8 mouse cellular contexts compared by ENCODE assay signal in the genomic region with DNA sequence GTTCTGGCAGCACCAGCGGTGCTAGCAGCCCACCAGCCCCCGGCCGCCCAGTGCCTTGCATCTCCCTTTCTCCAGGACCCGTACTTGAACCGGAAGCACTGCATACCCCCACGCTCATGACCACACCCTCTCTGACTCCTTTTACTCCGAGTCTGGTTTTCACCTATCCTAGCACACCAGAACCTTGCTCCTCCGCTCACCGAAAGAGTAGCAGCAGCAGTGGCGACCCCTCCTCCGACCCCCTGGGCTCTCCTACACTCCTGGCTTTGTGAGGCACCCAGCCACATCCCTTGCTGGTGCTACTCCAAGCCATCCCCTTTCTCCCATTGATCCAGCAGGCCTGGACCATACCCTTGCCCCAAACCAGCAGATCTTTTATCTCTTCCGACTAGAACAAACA. TPM values are rescaled to one million over a fixed set of nuclear protein-coding genes. Genes with fewer than 3 reads are reported as not detected.
A peak's percentile ranks its signal among the peaks of the same experiment; 100 is the strongest.
DNase-seq lines count a peak whose midpoint lies in the region; ATAC-seq and TF ChIP-seq lines count a peak whose summit lies in the region.

No protein-coding gene starts in this region.

- H3K4me2 ChIP-seq in heart, embryonic 14.5 days (ENCODE audit: low read length): peak overlapping the region; percentile 97
- peak overlapping the region; percentile 84 for H3K4me2 ChIP-seq in hindbrain, embryonic 15.5 days
- peak overlapping the region; percentile 98 for H3K4me2 ChIP-seq in midbrain, embryonic 16.5 days (ENCODE audit: low read length)

- H3K9ac ChIP-seq in heart, embryonic 14.5 days (ENCODE audit: low read length): peak overlapping the region; percentile 89
- peak overlapping the region; percentile 89; the same call in 1 of the 2 replicates for H3K9ac ChIP-seq in hindbrain, embryonic 15.5 days
- H3K9ac ChIP-seq in midbrain, embryonic 16.5 days (ENCODE audit: low read depth, low read length): peak overlapping the region; percentile 13

- 75% methylated on average over 12 of the region's 12 CpGs for WGBS in heart, embryonic 14.5 days
- 83% methylated on average over 12 of the region's 12 CpGs for WGBS in hindbrain, embryonic 15.5 days
- 84% methylated on average over 12 of the region's 12 CpGs for WGBS in midbrain, embryonic 16.5 days

- no peak for ATAC-seq in heart, embryonic 14.5 days (ENCODE audit: insufficient number of reproducible peaks, insufficient read depth, low FRiP score, low read depth)
- no peak for ATAC-seq in hindbrain, embryonic 15.5 days (ENCODE audit: low FRiP score, low read depth)
- ATAC-seq in midbrain, embryonic 16.5 days: no peak

- H3K4me1 ChIP-seq in heart, embryonic 14.5 days (ENCODE audit: control insufficient read depth in 2 of 2, insufficient read depth in 2 of 2, low read length in 2 of 2): peaks cover 9 to 26% of the 10 kb centered on the region in 2 experiments
- peaks cover 8% of the 10 kb centered on the region for H3K4me1 ChIP-seq in cortical plate, adult 2 months (ENCODE audit: control insufficient read depth, insufficient read depth, low read length)
- H3K4me1 ChIP-seq in hindbrain, embryonic 15.5 days (replicated peaks): peaks cover 37% of the 10 kb centered on the region
- peaks cover 30% of the 10 kb centered on the region for H3K4me1 ChIP-seq in midbrain, embryonic 16.5 days (ENCODE audit: control insufficient read depth, insufficient read depth, low read length)

- H3K4me3 ChIP-seq in heart, embryonic 14.5 days (ENCODE audit: control insufficient read depth in 1 of 2, insufficient read depth in 1 of 2, low read depth in 1 of 2, low read length in 2 of 2): peak overlapping the region; percentile 69 to 92
- H3K4me3 ChIP-seq in cortical plate, adult 2 months (ENCODE audit: insufficient read depth, low read length): peak overlapping the region; percentile 81
- peak overlapping the region; percentile 81; the same call in 1 of the 2 replicates for H3K4me3 ChIP-seq in hindbrain, embryonic 15.5 days
- H3K4me3 ChIP-seq in midbrain, embryonic 16.5 days (ENCODE audit: low read depth, low read length): no peak overlapping the region

- peak overlapping the region in 1 of 2 experiments; percentile 94; a peak in 1 of 4 replicates for H3K27ac ChIP-seq in heart, embryonic 14.5 days (replicated peaks in 1 of 2; ENCODE audit: control insufficient read depth in 1 of 2, insufficient read depth in 1 of 2, low read depth in 2 of 2, low read length in 2 of 2)
- no peak overlapping the region for H3K27ac ChIP-seq in cortical plate, adult 2 months (ENCODE audit: insufficient read depth, low read length)
- H3K27ac ChIP-seq in hindbrain, embryonic 15.5 days (replicated peaks): 0 out of 2 replicates have a peak overlapping the region, but pooled peaks have one; percentile 6
- H3K27ac ChIP-seq in midbrain, embryonic 16.5 days (ENCODE audit: low read length): no peak overlapping the region

- H3K27me3 ChIP-seq in heart, embryonic 14.5 days (ENCODE audit: control insufficient read depth, insufficient read depth, low read length): no peaks in the 10 kb centered on the region; the same call in 1 of the 2 replicates
- H3K27me3 ChIP-seq in hindbrain, embryonic 15.5 days: peaks cover 14% of the 10 kb centered on the region
- H3K27me3 ChIP-seq in midbrain, embryonic 16.5 days (ENCODE audit: control insufficient read depth, insufficient read depth, low read depth, low read length): peaks cover 4% of the 10 kb centered on the region; the same call in 1 of the 2 replicates

- intact Hi-C loops in heart, postnatal 10 days (cut with DNase I): no loop called here

- no peaks in the 10 kb centered on the region for H3K9me3 ChIP-seq in heart, embryonic 14.5 days (ENCODE audit: control insufficient read depth, low read length)
- no peaks in the 10 kb centered on the region for H3K9me3 ChIP-seq in hindbrain, embryonic 15.5 days
- H3K9me3 ChIP-seq in midbrain, embryonic 16.5 days (replicated peaks; ENCODE audit: control insufficient read depth, low read length, poor library complexity, severe bottlenecking): no peaks in the 10 kb centered on the region

- DNase-seq in heart, postnatal 10 days: no peak
- no peak for DNase-seq in retina, embryonic 14.5 days (ENCODE audit: low spot score)
- DNase-seq in adrenal gland, postnatal 36 days: no peak
- DNase-seq in layer of hippocampus, adult 18-20 months (ENCODE audit: low spot score in 2 of 2): no peak

- TF ChIP-seq POLR2A in cortical plate, adult 2 months (IDR thresholded peaks at IDR 0.05; ENCODE audit: extremely low read depth, insufficient read depth, low read length): no peak

- TF ChIP-seq CTCF in cortical plate, adult 2 months (IDR thresholded peaks at IDR 0.05; ENCODE audit: extremely low read depth, insufficient read depth, low read length): no peak

- peaks cover 15% of the 10 kb centered on the region for H3K36me3 ChIP-seq in heart, embryonic 14.5 days (ENCODE audit: control insufficient read depth, insufficient read depth, low read length)
- no peaks in the 10 kb centered on the region for H3K36me3 ChIP-seq in hindbrain, embryonic 15.5 days
- H3K36me3 ChIP-seq in midbrain, embryonic 16.5 days (ENCODE audit: control insufficient read depth, insufficient read depth, low read length): no peaks in the 10 kb centered on the region

RNA-seq across cellular contexts. Expression of a gene that starts 2.7 kb away (rescaled TPM):
- 9.0 and 10.4 TPM in 2 replicates for polyA plus RNA-seq in heart, embryonic 14.5 days (2014; fragmentation: Nextera tagmentation; extraction: Ambion mirVana)
- total RNA-seq in heart, postnatal 10 days (2021): 10 to 100 TPM; 12.5 to 14.5 TPM
- 23.8 and 24.5 TPM in 2 replicates for polyA plus RNA-seq in cortical plate, adult 2 months (2012; rRNA removed)
- 12.8 and 14.0 TPM in 2 replicates for polyA plus RNA-seq in hindbrain, embryonic 15.5 days (2015; fragmentation: Nextera tagmentation; extraction: Ambion mirVana)
- polyA plus RNA-seq in midbrain, embryonic 16.5 days (2015; fragmentation: Nextera tagmentation; extraction: Ambion mirVana): 9.5 and 10.2 TPM in 2 replicates
- total RNA-seq in adrenal gland, postnatal 36 days (2021): 1 to 10 TPM; 7.9 to 8.3 TPM
- 10 to 100 TPM; 36.5 to 37.0 TPM for total RNA-seq in layer of hippocampus, adult 18-20 months (2021)

RNA-seq across cellular contexts. Expression of a gene that starts 5.4 kb away (rescaled TPM):
- polyA plus RNA-seq in heart, embryonic 14.5 days (2014; fragmentation: Nextera tagmentation; extraction: Ambion mirVana): 101 and 120 TPM in 2 replicates
- 10 to 100 TPM; 90.2 to 91.5 TPM for total RNA-seq in heart, postnatal 10 days (2021)
- polyA plus RNA-seq in cortical plate, adult 2 months (2012; rRNA removed): 129 and 131 TPM in 2 replicates
- 147 and 160 TPM in 2 replicates for polyA plus RNA-seq in hindbrain, embryonic 15.5 days (2015; fragmentation: Nextera tagmentation; extraction: Ambion mirVana)
- polyA plus RNA-seq in midbrain, embryonic 16.5 days (2015; fragmentation: Nextera tagmentation; extraction: Ambion mirVana): 159 and 178 TPM in 2 replicates
- total RNA-seq in adrenal gland, postnatal 36 days (2021): 10 to 100 TPM; 89.1 to 95.3 TPM
- total RNA-seq in layer of hippocampus, adult 18-20 months (2021): 10 to 100 TPM; 95.7 to 97.4 TPM

RNA-seq across cellular contexts. Expression of a gene that starts 7.7 kb away (rescaled TPM):
- not detected in 2 replicates for polyA plus RNA-seq in heart, embryonic 14.5 days (2014; fragmentation: Nextera tagmentation; extraction: Ambion mirVana)
- total RNA-seq in heart, postnatal 10 days (2021): not detected
- 0.21 TPM in 1 of 2 replicates, not detected in the other for polyA plus RNA-seq in cortical plate, adult 2 months (2012; rRNA removed)
- polyA plus RNA-seq in hindbrain, embryonic 15.5 days (2015; fragmentation: Nextera tagmentation; extraction: Ambion mirVana): not detected in 2 replicates
- not detected in 2 replicates for polyA plus RNA-seq in midbrain, embryonic 16.5 days (2015; fragmentation: Nextera tagmentation; extraction: Ambion mirVana)
- total RNA-seq in adrenal gland, postnatal 36 days (2021): 1 to 10 TPM in 1 of 2 experiments, not detected in 1; 5.3 TPM
- not detected for total RNA-seq in layer of hippocampus, adult 18-20 months (2021)

RNA-seq across cellular contexts. Expression of a gene that starts 13.3 kb away (rescaled TPM):
- 0.84 and 1.4 TPM in 2 replicates for polyA plus RNA-seq in heart, embryonic 14.5 days (2014; fragmentation: Nextera tagmentation; extraction: Ambion mirVana)
- total RNA-seq in heart, postnatal 10 days (2021): under 1 TPM; 0.41 to 0.45 TPM
- polyA plus RNA-seq in cortical plate, adult 2 months (2012; rRNA removed): 0.27 and 0.53 TPM in 2 replicates
- 4.3 and 5.7 TPM in 2 replicates for polyA plus RNA-seq in hindbrain, embryonic 15.5 days (2015; fragmentation: Nextera tagmentation; extraction: Ambion mirVana)
- polyA plus RNA-seq in midbrain, embryonic 16.5 days (2015; fragmentation: Nextera tagmentation; extraction: Ambion mirVana): 5.0 and 5.2 TPM in 2 replicates
- total RNA-seq in adrenal gland, postnatal 36 days (2021): under 1 TPM in 1 of 2 experiments, not detected in 1; 0.26 TPM
- not detected for total RNA-seq in layer of hippocampus, adult 18-20 months (2021)

RNA-seq across cellular contexts. Expression of a gene that starts 18.7 kb away (rescaled TPM):
- polyA plus RNA-seq in heart, embryonic 14.5 days (2014; fragmentation: Nextera tagmentation; extraction: Ambion mirVana): 60.8 and 68.9 TPM in 2 replicates
- 10 to 100 TPM; 28.6 to 32.7 TPM for total RNA-seq in heart, postnatal 10 days (2021)
- polyA plus RNA-seq in cortical plate, adult 2 months (2012; rRNA removed): 24.5 and 27.1 TPM in 2 replicates
- polyA plus RNA-seq in hindbrain, embryonic 15.5 days (2015; fragmentation: Nextera tagmentation; extraction: Ambion mirVana): 38.9 and 44.9 TPM in 2 replicates
- 34.1 and 35.3 TPM in 2 replicates for polyA plus RNA-seq in midbrain, embryonic 16.5 days (2015; fragmentation: Nextera tagmentation; extraction: Ambion mirVana)
- 10 to 100 TPM; 50.2 to 87.9 TPM for total RNA-seq in adrenal gland, postnatal 36 days (2021)
- 10 to 100 TPM; 11.6 to 13.1 TPM for total RNA-seq in layer of hippocampus, adult 18-20 months (2021)

Comparison
In these comparisons a context has a peak if more than half of its experiments do, and no peak if none do; other contexts are left out.
1. H3K9ac ChIP-seq: peak in every context shown above with its lines; median percentile 89 in heart, embryonic 14.5 days; 89 in hindbrain, embryonic 15.5 days; 13 in midbrain, embryonic 16.5 days.